Mouse (Mus musculus): ENCODE measurements around the gene Vmn2r86.
"Not testable (repeated sequence)": the region's sequence is repeated elsewhere in the genome, so short reads cannot be mapped to it uniquely, and the experiment has no call there.

Gene Vmn2r86

GRCm38 (mm10) chr10:130455950-130456349 is at the start of gene Vmn2r86:
Gene Vmn2r86 (minus strand): TSS chr10:130456050.
- not testable (repeated sequence) for DNase-seq (ENCODE audit: low spot score)

GRCm38 (mm10) chr10:130497296-130497695 is 41.4 kb upstream of the Vmn2r86 start, which contains the start of gene Vmn2r87:
Gene Vmn2r87 (minus strand): TSS chr10:130497396.
- no peak for DNase-seq (ENCODE audit: low spot score)

- DNase-seq (ENCODE audit: low spot score), result no peak
Observed at GRCm38 (mm10) chr10:130470311-130470760, 14.5 kb upstream of the Vmn2r86 start.

- DNase-seq (ENCODE audit: low spot score), result no peak
Observed at GRCm38 (mm10) chr10:130444776-130445175, 11.1 kb downstream of the Vmn2r86 start.

- not testable (repeated sequence) for DNase-seq (ENCODE audit: low spot score)
Observed at GRCm38 (mm10) chr10:130434185-130434898, 21.5 kb downstream of the Vmn2r86 start.

- DNase-seq (ENCODE audit: low spot score), result not testable (repeated sequence)
Observed at GRCm38 (mm10) chr10:130429603-130430002, 26.2 kb downstream of the Vmn2r86 start, which contains the start of gene Vmn2r85. Gene Vmn2r85 (minus strand): TSS chr10:130429703.

- not testable (repeated sequence) for DNase-seq (ENCODE audit: low spot score)
Observed at GRCm38 (mm10) chr10:130422368-130422767, 33.5 kb downstream of the Vmn2r86 start.

- DNase-seq (ENCODE audit: low spot score), result no peak
Observed at GRCm38 (mm10) chr10:130420401-130420800, 35.4 kb downstream of the Vmn2r86 start.

- not testable (repeated sequence) for DNase-seq (ENCODE audit: low spot score)
Observed at GRCm38 (mm10) chr10:130419954-130420353, 35.9 kb downstream of the Vmn2r86 start.

GRCm38 (mm10) chr10:130416352-130416751 is 39.5 kb downstream of the Vmn2r86 start:
- DNase-seq (ENCODE audit: low spot score), result not testable (repeated sequence)

GRCm38 (mm10) chr10:130412167-130412698 is 43.6 kb downstream of the Vmn2r86 start:
- not testable (repeated sequence) for DNase-seq (ENCODE audit: low spot score)

GRCm38 (mm10) chr10:130394232-130394631 is 61.6 kb downstream of the Vmn2r86 start, which contains the start of gene Vmn2r84:
Gene Vmn2r84 (minus strand): TSS chr10:130394332.
- DNase-seq (ENCODE audit: low spot score), result no peak
